Mouse (Mus musculus) neural tube, embryonic 14.5 days (tissue): ENCODE data around the gene Mecom. TPM values are rescaled to one million over a fixed set of nuclear protein-coding genes. Genes with fewer than 3 reads are reported as not detected.

Experiments
- ATAC-seq: fragments of 200-750 bp; cut with Nextera tagmentation; 2 replicates; pipeline ENCODE4 v1.8.0; 2017; ENCODE audit warnings: low read depth, mild to moderate bottlenecking, moderate TSS enrichment, moderate library complexity
- H3K27ac ChIP-seq: fragments of 300-500 bp; sonication (generic); 2 replicates; pipeline ENCODE4 v1.5.1; 2014; ENCODE audit warnings: low read depth, mild to moderate bottlenecking, control low read depth, low read length, moderate library complexity, mixed read lengths
- H3K27me3 ChIP-seq: fragments of 300-500 bp; sonication (generic); 2 replicates; pipeline ENCODE4 v1.6.1; 2014; ENCODE audit warnings: low read length; ENCODE audit not compliant: control insufficient read depth, insufficient read depth
- H3K36me3 ChIP-seq: fragments of 300-500 bp; sonication (generic); 2 replicates; pipeline ENCODE4 v1.6.1; 2014; ENCODE audit warnings: low read length, mixed read lengths; ENCODE audit not compliant: control insufficient read depth, insufficient read depth
- H3K4me1 ChIP-seq: fragments of 300-500 bp; sonication (generic); 2 replicates; pipeline ENCODE4 v1.6.1; 2014; ENCODE audit warnings: low read length; ENCODE audit not compliant: control insufficient read depth, insufficient read depth
- H3K4me2 ChIP-seq: fragments of 300-500 bp; sonication (generic); 2 replicates; pipeline ENCODE4 v1.6.1; 2014; ENCODE audit warnings: mild to moderate bottlenecking, low read depth, low read length, control low read depth
- H3K4me3 ChIP-seq: fragments of 300-500 bp; sonication (generic); 2 replicates; pipeline ENCODE4 v1.5.1; 2014; ENCODE audit warnings: low read depth, low read length, control low read depth, mixed read lengths
- H3K9ac ChIP-seq: fragments of 300-500 bp; sonication (generic); replicated peaks from 2 replicates; pipeline ENCODE4 v1.6.1; 2014; ENCODE audit warnings: low read depth, mild to moderate bottlenecking, control low read depth, low read length, mixed read lengths
- H3K9me3 ChIP-seq: fragments of 300-500 bp; sonication (generic); 2 replicates; pipeline ENCODE4 v1.6.1; 2016; ENCODE audit warnings: low read length; ENCODE audit not compliant: control insufficient read depth
- WGBS: fragments of 180-500 bp; shearing (Covaris S2); extraction: QIAGEN DNeasy Blood & Tissue Kit; methylation state at CpG from one replicate; pipeline ENCODE4 v1.1.7; 2014; 5-methylcytosine and 5-hydroxymethylcytosine counted together
- polyA plus RNA-seq: library from polyadenylated mRNA; unstranded; fragments of >200 nt; fragmentation: Nextera tagmentation; extraction: Ambion mirVana; gene quantifications from 2 replicates; pipeline ENCODE4 v1.2.1, GENCODE M21; 2014

Gene Mecom
- polyA plus RNA-seq, 1 experiment from 2014 or later = 6.4 TPM

GRCm38 (mm10) chr3:30004888-30005405, 542.9 kb downstream of the Mecom start:
- Histone ChIP-seq H3K4me3 (no peak overlapping the region), H3K4me1 (no peaks in the 10 kb centered on the region), H3K27me3 (no peaks in the 10 kb centered on the region), H3K27ac (no peak overlapping the region), H3K36me3 (no peaks in the 10 kb centered on the region), H3K4me2 (no peak overlapping the region), H3K9me3 (no peaks in the 10 kb centered on the region), H3K9ac (no peak overlapping the region)
- ATAC-seq = no peak
- WGBS = 25% methylated on average over 8 of the region's 8 CpGs

- Histone ChIP-seq H3K4me1 (no peaks in the 10 kb centered on the region), H3K27ac (no peak overlapping the region), H3K9ac (no peak overlapping the region), H3K9me3 (no peaks in the 10 kb centered on the region), H3K27me3 (no peaks in the 10 kb centered on the region), H3K4me2 (no peak overlapping the region), H3K36me3 (no peaks in the 10 kb centered on the region), H3K4me3 (no peak overlapping the region)
- 67% methylated on average over 7 of the region's 7 CpGs for WGBS
- no peak for ATAC-seq
Observed at GRCm38 (mm10) chr3:30000260-30000659, 547.5 kb downstream of the Mecom start.

GRCm38 (mm10) chr3:29999035-29999434, 548.8 kb downstream of the Mecom start:
- ATAC-seq = no peak
- H3K36me3 ChIP-seq = no peaks in the 10 kb centered on the region
- H3K4me2 ChIP-seq = no peak overlapping the region
- no peaks in the 10 kb centered on the region for H3K4me1 ChIP-seq
- no peak overlapping the region for H3K9ac ChIP-seq
- no peak overlapping the region for H3K4me3 ChIP-seq
- no peaks in the 10 kb centered on the region for H3K9me3 ChIP-seq
- WGBS = 59% methylated on average over 1 of the region's 1 CpGs
- no peak overlapping the region for H3K27ac ChIP-seq
- no peaks in the 10 kb centered on the region for H3K27me3 ChIP-seq

- 87% methylated on average over 7 of the region's 7 CpGs for WGBS
- no peak overlapping the region for H3K9ac ChIP-seq
- H3K9me3 ChIP-seq = no peaks in the 10 kb centered on the region
- no peaks in the 10 kb centered on the region for H3K27me3 ChIP-seq
- no peaks in the 10 kb centered on the region for H3K4me1 ChIP-seq
- H3K36me3 ChIP-seq = no peaks in the 10 kb centered on the region
- no peak overlapping the region for H3K27ac ChIP-seq
- no peak for ATAC-seq
- no peak overlapping the region for H3K4me2 ChIP-seq
- no peak overlapping the region for H3K4me3 ChIP-seq
Observed at GRCm38 (mm10) chr3:29997068-29997467, 550.7 kb downstream of the Mecom start.

GRCm38 (mm10) chr3:29993346-29993745, 554.5 kb downstream of the Mecom start:
- H3K4me3 ChIP-seq = no peak overlapping the region
- H3K4me1 ChIP-seq = no peaks in the 10 kb centered on the region
- no peaks in the 10 kb centered on the region for H3K9me3 ChIP-seq
- H3K9ac ChIP-seq = no peak overlapping the region
- H3K27ac ChIP-seq = no peak overlapping the region
- no peak for ATAC-seq
- H3K36me3 ChIP-seq = no peaks in the 10 kb centered on the region
- no peak overlapping the region for H3K4me2 ChIP-seq
- WGBS = 81% methylated on average over 10 of the region's 10 CpGs
- no peaks in the 10 kb centered on the region for H3K27me3 ChIP-seq

- 87% methylated on average over 1 of the region's 1 CpGs for WGBS
- H3K4me1 ChIP-seq = no peaks in the 10 kb centered on the region
- H3K9me3 ChIP-seq = no peaks in the 10 kb centered on the region
- H3K27ac ChIP-seq = no peak overlapping the region
- no peak for ATAC-seq
- no peak overlapping the region for H3K4me3 ChIP-seq
- H3K36me3 ChIP-seq = no peaks in the 10 kb centered on the region
- H3K4me2 ChIP-seq = no peak overlapping the region
- H3K27me3 ChIP-seq = no peaks in the 10 kb centered on the region
- no peak overlapping the region for H3K9ac ChIP-seq
Observed at GRCm38 (mm10) chr3:29991523-29991922, 556.3 kb downstream of the Mecom start.

- Histone ChIP-seq H3K9me3 (no peaks in the 10 kb centered on the region), H3K4me3 (no peak overlapping the region), H3K9ac (no peak overlapping the region), H3K27ac (no peak overlapping the region), H3K36me3 (no peaks in the 10 kb centered on the region), H3K4me2 (no peak overlapping the region), H3K27me3 (no peaks in the 10 kb centered on the region), H3K4me1 (no peaks in the 10 kb centered on the region)
- 79% methylated on average over 3 of the region's 3 CpGs for WGBS
- ATAC-seq = no peak
Observed at GRCm38 (mm10) chr3:29984431-29984830, 563.4 kb downstream of the Mecom start.

- 73% methylated on average over 7 of the region's 7 CpGs for WGBS
- H3K4me2 ChIP-seq = no peak overlapping the region
- H3K9ac ChIP-seq = no peak overlapping the region
- H3K9me3 ChIP-seq = no peaks in the 10 kb centered on the region
- H3K36me3 ChIP-seq = no peaks in the 10 kb centered on the region
- no peak overlapping the region for H3K27ac ChIP-seq
- H3K4me1 ChIP-seq = no peaks in the 10 kb centered on the region
- no peak for ATAC-seq
- no peaks in the 10 kb centered on the region for H3K27me3 ChIP-seq
- H3K4me3 ChIP-seq = no peak overlapping the region
Observed at GRCm38 (mm10) chr3:29981259-29981910, 566.4 kb downstream of the Mecom start.

- H3K27ac ChIP-seq = no peak overlapping the region
- no peak overlapping the region for H3K9ac ChIP-seq
- WGBS = 95% methylated on average over 9 of the region's 9 CpGs
- H3K9me3 ChIP-seq = no peaks in the 10 kb centered on the region
- ATAC-seq = no peak
- H3K36me3 ChIP-seq = no peaks in the 10 kb centered on the region
- no peaks in the 10 kb centered on the region for H3K27me3 ChIP-seq
- no peaks in the 10 kb centered on the region for H3K4me1 ChIP-seq
- no peak overlapping the region for H3K4me3 ChIP-seq
- no peak overlapping the region for H3K4me2 ChIP-seq
Observed at GRCm38 (mm10) chr3:29980531-29980930, 567.3 kb downstream of the Mecom start.
